Mouse (Mus musculus): ENCODE results near the gene Sucnr1. TPM values are rescaled to one million over a fixed set of nuclear protein-coding genes. Genes with fewer than 3 reads are reported as not detected.

The Sucnr1 gene
- total and polyA plus RNA-seq, 2 experiments, result 27.1 to 45.3 TPM

DNA sequence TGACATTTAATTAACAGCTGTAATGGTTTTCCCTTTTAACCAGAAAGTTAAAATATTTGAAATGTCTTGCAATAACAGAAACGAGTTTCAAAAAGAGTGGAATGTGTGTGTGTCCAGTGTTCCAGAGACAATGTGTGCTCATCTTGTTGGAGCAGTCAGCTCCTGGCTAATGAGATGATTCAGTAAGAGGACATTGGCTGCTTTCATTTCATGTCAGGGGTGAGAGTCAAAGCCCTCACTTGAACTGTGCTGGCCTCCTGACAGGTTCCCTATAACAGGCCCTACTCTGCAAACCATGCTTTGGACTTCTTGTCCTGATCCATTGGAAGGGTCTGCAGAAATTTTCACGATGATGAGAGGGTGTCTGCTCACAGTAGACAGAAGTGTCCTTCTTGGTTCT, 32.9 kb downstream of the Sucnr1 start:
- Histone ChIP-seq H3K27ac (replicated peaks; ENCODE audit: insufficient read depth, low read depth, low read length) (no peak overlapping the region), H3K27me3 (ENCODE audit: control insufficient read depth, insufficient read depth, low read length) (no peaks in the 10 kb centered on the region), H3K9ac (ENCODE audit: low read depth, low read length) (no peak overlapping the region), H3K4me3 (ENCODE audit: insufficient read depth, low read depth, low read length) (no peak overlapping the region), H3K4me1 (ENCODE audit: control insufficient read depth, insufficient read depth, low read length) (peaks cover 7% of the 10 kb centered on the region), H3K79me2 (ENCODE audit: control insufficient read depth, insufficient read depth, low read length) (no peaks in the 10 kb centered on the region), H3K36me3 (ENCODE audit: control insufficient read depth, insufficient read depth, low read length) (no peaks in the 10 kb centered on the region)
- WGBS, result 24% methylated on average over 2 of the region's 2 CpGs
- DNase-seq (ENCODE audit: extremely low read depth, low read depth, low spot score), result peak; percentile 66
- TF ChIP-seq CTCF (IDR thresholded peaks at IDR 0.05; ENCODE audit: low read depth, low read length) (no peak), POLR2A (IDR thresholded peaks at IDR 0.05; ENCODE audit: extremely low read depth, insufficient read depth, low read length) (no peak)

DNA sequence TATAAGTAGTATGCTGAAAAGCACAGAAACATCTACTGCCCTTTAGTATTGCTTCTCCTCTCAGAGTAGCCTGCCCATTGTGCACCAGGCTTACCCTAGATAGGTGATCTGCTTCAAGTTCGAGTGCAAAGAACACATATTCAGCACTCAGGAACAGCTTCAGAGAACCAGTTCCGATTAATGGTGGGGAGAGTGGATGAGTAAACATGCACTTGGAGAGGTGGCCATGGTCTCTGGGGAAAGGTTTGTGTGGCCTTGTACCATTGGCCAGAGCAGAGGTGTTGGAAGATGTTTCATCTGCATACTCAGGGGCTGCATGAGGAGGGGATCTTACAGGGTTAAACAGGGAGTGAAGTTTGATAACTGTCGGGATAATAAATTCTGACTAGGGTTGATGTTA, 39.8 kb downstream of the Sucnr1 start:
- H3K9ac ChIP-seq (ENCODE audit: low read depth, low read length), result no peak overlapping the region
- DNase-seq (ENCODE audit: extremely low read depth, low read depth, low spot score), result no peak
- no peak overlapping the region for H3K4me3 ChIP-seq (ENCODE audit: insufficient read depth, low read depth, low read length)
- TF ChIP-seq POLR2A (IDR thresholded peaks at IDR 0.05; ENCODE audit: extremely low read depth, insufficient read depth, low read length) (no peak), CTCF (IDR thresholded peaks at IDR 0.05; ENCODE audit: low read depth, low read length) (no peak)
- WGBS, result 81% methylated on average over 3 of the region's 3 CpGs
- H3K27me3 ChIP-seq (ENCODE audit: control insufficient read depth, insufficient read depth, low read length), result no peaks in the 10 kb centered on the region
- H3K4me1 ChIP-seq (ENCODE audit: control insufficient read depth, insufficient read depth, low read length), result no peaks in the 10 kb centered on the region
- H3K79me2 ChIP-seq (ENCODE audit: control insufficient read depth, insufficient read depth, low read length), result no peaks in the 10 kb centered on the region
- no peak overlapping the region for H3K27ac ChIP-seq (replicated peaks; ENCODE audit: insufficient read depth, low read depth, low read length)
- H3K36me3 ChIP-seq (ENCODE audit: control insufficient read depth, insufficient read depth, low read length), result no peaks in the 10 kb centered on the region

DNA sequence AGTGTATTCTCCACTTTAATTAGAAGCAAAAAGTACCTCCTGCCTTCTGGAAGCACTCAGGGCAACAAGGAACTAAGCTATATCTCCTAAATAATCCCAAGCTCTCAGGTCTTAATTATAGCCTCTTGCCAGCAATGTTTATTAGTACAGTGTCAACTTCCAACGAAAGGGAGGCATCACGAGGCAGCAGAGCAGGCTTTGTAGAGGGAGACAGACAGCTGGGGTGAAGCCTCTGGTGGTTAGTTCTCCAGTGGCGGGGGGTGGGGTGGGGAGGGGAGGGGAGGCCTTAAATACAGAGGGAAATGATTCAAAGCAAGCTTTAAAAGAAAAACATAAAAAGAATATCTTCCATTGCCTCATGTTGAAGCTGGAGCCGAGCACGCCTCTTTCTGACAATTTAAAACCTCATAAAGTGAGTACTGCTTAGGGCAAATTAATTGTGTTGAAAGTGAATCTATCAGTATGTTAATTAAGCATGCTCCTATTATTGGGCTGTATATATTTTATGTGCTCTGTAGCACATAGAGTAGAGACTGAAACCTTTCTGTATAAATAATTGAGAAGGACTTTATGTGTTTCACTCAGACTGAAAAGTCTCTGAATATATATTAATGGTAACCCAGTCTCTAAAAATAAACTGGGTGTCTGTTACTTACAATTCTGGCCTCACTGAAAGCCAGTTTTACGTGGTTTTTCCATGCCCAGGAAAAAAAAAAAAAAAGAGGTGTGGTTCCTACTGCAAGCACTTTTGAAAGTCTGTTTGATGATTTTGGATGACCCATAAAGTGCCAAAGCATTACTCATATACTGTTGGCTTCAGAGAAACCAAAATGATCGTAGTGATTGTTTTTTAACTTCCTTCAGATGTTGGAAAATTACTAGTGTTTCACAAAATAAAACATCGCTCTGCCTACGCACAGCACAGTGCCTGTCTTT, 42.5 kb downstream of the Sucnr1 start:
- Histone ChIP-seq H3K9ac (ENCODE audit: low read depth, low read length) (no peak overlapping the region), H3K4me3 (ENCODE audit: insufficient read depth, low read depth, low read length) (no peak overlapping the region), H3K36me3 (ENCODE audit: control insufficient read depth, insufficient read depth, low read length) (no peaks in the 10 kb centered on the region), H3K4me1 (ENCODE audit: control insufficient read depth, insufficient read depth, low read length) (no peaks in the 10 kb centered on the region), H3K79me2 (ENCODE audit: control insufficient read depth, insufficient read depth, low read length) (no peaks in the 10 kb centered on the region), H3K27ac (replicated peaks; ENCODE audit: insufficient read depth, low read depth, low read length) (no peak overlapping the region), H3K27me3 (ENCODE audit: control insufficient read depth, insufficient read depth, low read length) (no peaks in the 10 kb centered on the region)
- TF ChIP-seq CTCF (IDR thresholded peaks at IDR 0.05; ENCODE audit: low read depth, low read length) (no peak), POLR2A (IDR thresholded peaks at IDR 0.05; ENCODE audit: extremely low read depth, insufficient read depth, low read length) (no peak)
- DNase-seq (ENCODE audit: extremely low read depth, low read depth, low spot score), result no peak
- WGBS, result 81% methylated on average over 9 of the region's 9 CpGs

DNA sequence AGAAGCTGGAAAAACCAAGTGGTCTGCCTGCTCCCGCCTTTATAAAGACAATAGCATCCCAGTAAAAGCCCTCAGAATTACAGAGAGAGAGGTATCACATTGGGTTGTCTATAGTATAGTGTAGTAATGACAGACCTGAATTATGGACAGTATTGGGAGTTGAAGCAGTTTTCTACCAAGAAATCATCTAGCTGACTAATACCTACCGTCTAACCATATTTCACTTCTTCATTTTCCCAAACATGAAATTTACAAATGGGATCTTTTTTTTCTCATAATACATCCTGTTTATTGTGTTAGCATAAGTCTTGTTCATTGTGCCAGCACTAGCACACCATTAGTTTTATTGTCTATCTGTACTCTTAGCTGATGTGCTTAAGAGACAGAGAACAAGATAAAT, 44.9 kb downstream of the Sucnr1 start:
- Histone ChIP-seq H3K4me1 (ENCODE audit: control insufficient read depth, insufficient read depth, low read length) (no peaks in the 10 kb centered on the region), H3K27me3 (ENCODE audit: control insufficient read depth, insufficient read depth, low read length) (no peaks in the 10 kb centered on the region), H3K79me2 (ENCODE audit: control insufficient read depth, insufficient read depth, low read length) (no peaks in the 10 kb centered on the region), H3K36me3 (ENCODE audit: control insufficient read depth, insufficient read depth, low read length) (no peaks in the 10 kb centered on the region), H3K27ac (replicated peaks; ENCODE audit: insufficient read depth, low read depth, low read length) (no peak overlapping the region), H3K4me3 (ENCODE audit: insufficient read depth, low read depth, low read length) (no peak overlapping the region), H3K9ac (ENCODE audit: low read depth, low read length) (no peak overlapping the region)
- 89% methylated on average over 2 of the region's 2 CpGs for WGBS
- DNase-seq (ENCODE audit: extremely low read depth, low read depth, low spot score), result no peak
- no peak for TF ChIP-seq CTCF (IDR thresholded peaks at IDR 0.05; ENCODE audit: low read depth, low read length)
- no peak for TF ChIP-seq POLR2A (IDR thresholded peaks at IDR 0.05; ENCODE audit: extremely low read depth, insufficient read depth, low read length)

DNA sequence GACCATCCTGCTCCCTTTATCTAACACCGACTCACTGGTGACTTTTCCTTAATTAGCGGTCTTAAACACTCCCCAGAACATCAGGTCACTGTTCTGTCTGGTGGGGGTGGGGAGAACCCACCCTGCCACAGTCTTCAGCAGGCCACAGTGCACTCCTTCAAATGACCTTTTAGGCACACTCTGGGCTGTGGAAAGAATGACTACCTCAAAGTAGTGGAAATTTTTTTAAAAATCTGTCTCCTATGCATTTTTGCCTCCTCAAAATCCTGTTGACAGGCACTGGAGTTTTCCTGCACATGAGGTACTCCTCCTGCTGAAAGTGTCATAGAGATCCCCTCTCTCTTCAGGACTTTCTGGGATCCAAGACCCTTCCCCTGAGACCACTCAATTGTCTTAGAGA, 46.6 kb downstream of the Sucnr1 start:
- H3K4me1 ChIP-seq (ENCODE audit: control insufficient read depth, insufficient read depth, low read length), result no peaks in the 10 kb centered on the region
- H3K9ac ChIP-seq (ENCODE audit: low read depth, low read length), result no peak overlapping the region
- no peaks in the 10 kb centered on the region for H3K79me2 ChIP-seq (ENCODE audit: control insufficient read depth, insufficient read depth, low read length)
- H3K36me3 ChIP-seq (ENCODE audit: control insufficient read depth, insufficient read depth, low read length), result no peaks in the 10 kb centered on the region
- H3K27me3 ChIP-seq (ENCODE audit: control insufficient read depth, insufficient read depth, low read length), result no peaks in the 10 kb centered on the region
- no peak overlapping the region for H3K27ac ChIP-seq (replicated peaks; ENCODE audit: insufficient read depth, low read depth, low read length)
- 80% methylated on average over 2 of the region's 2 CpGs for WGBS
- H3K4me3 ChIP-seq (ENCODE audit: insufficient read depth, low read depth, low read length), result no peak overlapping the region
- DNase-seq (ENCODE audit: extremely low read depth, low read depth, low spot score), result no peak
- TF ChIP-seq POLR2A (IDR thresholded peaks at IDR 0.05; ENCODE audit: extremely low read depth, insufficient read depth, low read length) (no peak), CTCF (IDR thresholded peaks at IDR 0.05; ENCODE audit: low read depth, low read length) (no peak)

DNA sequence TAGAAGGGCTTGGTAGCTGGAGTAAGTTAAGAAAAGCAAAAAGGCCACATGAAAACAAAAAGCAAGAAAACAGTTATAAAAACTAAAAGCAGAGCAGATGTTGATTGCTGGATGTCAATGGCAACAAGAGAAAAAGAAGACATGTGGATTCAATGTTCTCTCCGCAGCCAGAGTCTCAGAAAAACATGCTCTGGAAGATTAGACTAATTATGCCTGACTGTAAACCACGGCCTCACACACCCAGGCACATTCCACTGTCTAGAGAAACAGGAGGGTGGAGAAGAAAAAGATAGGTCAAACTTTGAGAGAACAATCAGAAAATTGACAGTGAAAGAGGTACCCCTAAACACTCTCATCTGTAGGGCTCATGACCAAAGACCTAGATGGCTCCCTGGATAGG, 54.1 kb downstream of the Sucnr1 start:
- no peaks in the 10 kb centered on the region for H3K4me1 ChIP-seq (ENCODE audit: control insufficient read depth, insufficient read depth, low read length)
- H3K9ac ChIP-seq (ENCODE audit: low read depth, low read length), result no peak overlapping the region
- no peaks in the 10 kb centered on the region for H3K36me3 ChIP-seq (ENCODE audit: control insufficient read depth, insufficient read depth, low read length)
- no peaks in the 10 kb centered on the region for H3K27me3 ChIP-seq (ENCODE audit: control insufficient read depth, insufficient read depth, low read length)
- no peak overlapping the region for H3K4me3 ChIP-seq (ENCODE audit: insufficient read depth, low read depth, low read length)
- DNase-seq (ENCODE audit: extremely low read depth, low read depth, low spot score), result no peak
- H3K27ac ChIP-seq (replicated peaks; ENCODE audit: insufficient read depth, low read depth, low read length), result no peak overlapping the region
- TF ChIP-seq CTCF (IDR thresholded peaks at IDR 0.05; ENCODE audit: low read depth, low read length) (no peak), POLR2A (IDR thresholded peaks at IDR 0.05; ENCODE audit: extremely low read depth, insufficient read depth, low read length) (no peak)
- no peaks in the 10 kb centered on the region for H3K79me2 ChIP-seq (ENCODE audit: control insufficient read depth, insufficient read depth, low read length)
- WGBS, result 85% methylated on average over 2 of the region's 2 CpGs

Other genes starting within 250 kb of the Sucnr1 start
- not detected in 2 replicates for gene Gm8298, start 220.8 kb upstream of the Sucnr1 start, total RNA-seq (2014; rRNA removed)
- gene Gm8298, start 220.8 kb upstream of the Sucnr1 start, polyA plus RNA-seq (2012; rRNA removed), result not detected in 2 replicates
- gene C130079G13Rik, start 156.7 kb upstream of the Sucnr1 start, total RNA-seq (2014; rRNA removed), result not detected in 2 replicates
- not detected in 2 replicates for gene C130079G13Rik, start 156.7 kb upstream of the Sucnr1 start, polyA plus RNA-seq (2012; rRNA removed)
- not detected in 2 replicates for gene Aadacl2, start 75.1 kb upstream of the Sucnr1 start, total RNA-seq (2014; rRNA removed)
- gene Aadacl2, start 75.1 kb upstream of the Sucnr1 start, polyA plus RNA-seq (2012; rRNA removed), result not detected in 2 replicates
- 1,087 and 1,480 TPM in 2 replicates for gene Aadac, start 56.2 kb upstream of the Sucnr1 start, total RNA-seq (2014; rRNA removed)
- 241 and 265 TPM in 2 replicates for gene Aadac, start 56.2 kb upstream of the Sucnr1 start, polyA plus RNA-seq (2012; rRNA removed)

Measured in liver, adult 2 months (tissue).